Mouse (Mus musculus): ENCODE measurements at regions not wholly inside any gene's neighbourhood (a gene's known extent, or its start where the extent isn't known, plus 50 kb on each side); places are given as distances from the start of the nearest gene placed in this dataset.

DNA sequence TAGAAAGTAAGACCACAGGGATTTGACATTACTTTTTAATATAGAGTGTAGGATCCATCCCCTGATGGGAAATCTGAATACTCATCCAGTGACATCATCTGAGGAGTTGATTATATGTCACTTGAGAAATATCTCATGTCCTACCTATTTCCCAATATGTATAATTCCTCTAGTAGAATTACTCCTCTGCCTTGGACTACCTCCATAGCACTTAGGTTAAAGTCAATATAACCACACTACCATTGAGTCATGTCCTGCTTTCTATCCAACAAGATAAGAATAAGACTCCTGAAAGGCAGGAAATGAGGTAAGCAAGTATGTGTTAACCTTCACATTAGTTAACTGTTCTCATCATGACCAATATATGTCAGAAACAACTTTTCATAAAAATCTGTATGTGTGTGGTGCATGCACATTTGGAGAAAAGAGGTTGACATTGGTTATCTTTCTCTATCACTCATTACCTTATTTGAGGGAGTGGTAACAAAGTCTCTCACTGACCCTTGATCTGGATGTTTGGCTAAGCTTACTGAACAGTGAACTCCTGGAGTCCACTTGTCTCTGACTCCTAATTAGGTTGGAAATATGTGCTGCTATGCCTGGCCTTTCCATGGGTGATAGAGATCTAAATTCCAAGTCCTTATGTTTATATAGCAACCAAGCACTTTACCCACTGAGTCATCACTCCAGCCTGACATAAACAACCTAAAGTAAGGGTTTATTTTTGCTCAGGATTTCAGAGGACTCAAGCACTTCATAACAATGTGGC, 292.0 kb upstream of the Pitrm1 start:
- no peak for DNase-seq (ENCODE audit: low read depth)

- no peak for DNase-seq (ENCODE audit: low read depth)
Observed at GRCm38 (mm10) chr13:6258456-6258855, 289.5 kb upstream of the Pitrm1 start.

- no peak for DNase-seq (ENCODE audit: low read depth)
Observed at GRCm38 (mm10) chr13:6260321-6260865, 287.6 kb upstream of the Pitrm1 start.

GRCm38 (mm10) chr13:6261458-6261857, 286.5 kb upstream of the Pitrm1 start:
- no peak for DNase-seq (ENCODE audit: low read depth)

DNA sequence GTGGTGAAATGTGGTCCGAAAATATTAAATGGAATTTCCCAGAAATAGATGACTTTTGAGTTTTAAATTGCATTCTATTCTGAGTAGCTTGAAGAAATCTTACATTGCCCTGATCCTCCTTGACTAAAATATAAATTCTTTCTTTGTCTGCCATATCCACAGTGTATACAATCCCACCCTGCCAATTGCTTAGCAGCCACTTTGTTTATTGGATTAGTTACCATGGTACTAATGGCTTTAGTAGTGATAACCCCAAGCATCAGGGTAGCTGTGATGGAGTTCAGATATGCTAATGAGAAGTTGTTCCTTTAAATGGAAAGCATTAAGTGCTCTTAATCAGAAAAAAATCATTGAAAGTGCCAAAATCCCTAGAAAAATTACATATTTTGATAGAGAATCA, 277.4 kb upstream of the Pitrm1 start:
- DNase-seq (ENCODE audit: low read depth) = no peak

GRCm38 (mm10) chr13:6272932-6273331, 275.0 kb upstream of the Pitrm1 start:
- no peak for DNase-seq (ENCODE audit: low read depth)

- DNase-seq (ENCODE audit: low read depth) = no peak
Observed at GRCm38 (mm10) chr13:6280073-6280472, 267.9 kb upstream of the Pitrm1 start.

- DNase-seq (ENCODE audit: low read depth) = no peak
Observed at GRCm38 (mm10) chr13:6288109-6288508, 259.8 kb upstream of the Pitrm1 start.

GRCm38 (mm10) chr13:6292098-6292497, 255.9 kb upstream of the Pitrm1 start:
- DNase-seq (ENCODE audit: low read depth) = no peak

- DNase-seq (ENCODE audit: low read depth) = no peak
Observed at GRCm38 (mm10) chr13:6305718-6306117, 242.2 kb upstream of the Pitrm1 start.

DNA sequence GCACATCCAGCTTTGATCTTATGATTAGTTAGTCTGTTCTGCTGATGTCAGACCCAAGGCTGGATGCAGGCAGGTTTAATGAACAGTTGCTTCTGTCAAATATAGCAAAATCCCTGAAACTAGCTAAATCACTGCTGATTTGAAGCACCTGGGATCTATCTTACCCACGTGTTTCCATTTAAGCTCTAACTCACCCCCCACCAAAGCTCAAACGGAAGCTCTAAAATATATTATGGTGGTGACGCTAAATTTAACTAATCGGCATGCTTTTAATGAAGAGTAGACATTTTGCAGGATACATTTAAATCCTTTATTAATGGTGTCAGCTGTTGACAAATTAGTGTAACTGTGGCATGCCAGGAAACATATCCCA, 241.3 kb upstream of the Pitrm1 start:
- DNase-seq (ENCODE audit: low read depth) = no peak

- DNase-seq (ENCODE audit: low read depth) = no peak
Observed at GRCm38 (mm10) chr13:6306989-6307917, 240.7 kb upstream of the Pitrm1 start.

DNA sequence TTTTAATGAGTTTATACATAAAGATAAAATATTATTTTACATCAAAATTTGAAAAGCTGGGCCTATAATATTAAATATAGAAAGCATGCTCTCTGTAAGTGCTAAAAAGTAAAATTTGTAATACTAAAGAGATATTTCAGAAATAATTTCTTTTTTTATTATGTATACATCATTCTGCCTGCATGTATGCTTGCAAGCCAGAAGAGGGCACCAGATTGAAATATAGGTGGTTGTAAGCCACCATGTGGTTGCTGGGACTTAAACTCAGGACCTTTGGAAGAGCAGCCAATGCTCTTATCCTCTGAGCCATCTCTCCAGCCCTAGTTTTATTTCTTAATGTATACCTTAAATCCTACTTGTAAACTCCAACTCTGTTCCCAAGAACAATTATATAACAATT, 231.7 kb upstream of the Pitrm1 start:
- no peak for DNase-seq (ENCODE audit: low read depth)

DNA sequence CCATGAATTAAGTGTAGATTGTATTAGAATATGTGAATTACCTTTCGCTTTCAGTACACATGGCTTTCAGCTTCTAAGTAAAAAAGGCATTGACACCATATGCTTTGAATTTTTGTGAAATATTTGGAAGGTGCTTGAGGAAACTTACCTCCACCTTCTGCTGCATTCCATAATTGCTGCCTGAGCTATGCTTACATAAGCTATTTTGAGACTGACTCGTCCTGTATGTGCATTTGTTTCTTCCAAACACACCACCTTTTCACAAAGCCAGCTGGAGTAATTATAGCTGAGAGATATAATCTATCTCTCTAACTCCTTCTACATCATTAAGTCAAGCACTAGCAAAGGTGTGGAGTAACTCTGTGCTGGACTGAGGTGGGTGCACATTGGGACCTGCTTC, 224.0 kb upstream of the Pitrm1 start:
- no peak for DNase-seq (ENCODE audit: low read depth)

DNA sequence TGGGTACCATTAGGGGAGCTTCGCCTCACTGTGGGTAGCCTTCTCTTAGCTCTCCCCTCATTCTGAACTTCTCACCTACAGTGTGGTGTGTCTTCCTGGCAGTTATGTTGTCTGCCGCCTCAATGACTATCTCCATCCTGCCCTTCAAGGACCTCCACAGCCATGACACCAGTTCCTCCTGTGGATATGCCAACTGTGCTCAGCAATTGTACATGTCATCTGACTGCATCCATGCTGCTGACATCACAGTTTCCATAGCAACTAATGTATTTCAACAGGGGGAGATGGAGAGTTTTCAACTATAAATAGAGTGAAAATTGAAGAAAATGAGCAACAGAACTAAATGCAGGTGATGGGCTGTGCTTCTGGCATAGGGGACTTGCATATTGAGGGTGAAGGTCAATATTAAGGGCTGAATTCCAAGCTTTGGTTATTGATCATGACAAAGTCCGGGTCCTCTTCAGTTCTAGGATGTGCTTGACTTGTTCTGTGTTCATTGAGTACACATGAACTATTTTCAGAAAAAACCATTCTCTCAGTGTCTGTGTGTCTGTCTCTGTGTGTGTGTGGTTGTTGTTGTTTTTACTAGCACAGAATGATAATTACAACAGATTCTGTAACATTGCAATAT, 217.5 kb upstream of the Pitrm1 start:
- DNase-seq (ENCODE audit: low read depth) = no peak

GRCm38 (mm10) chr13:6340157-6340556, 207.8 kb upstream of the Pitrm1 start:
- peak; percentile 56 for DNase-seq (ENCODE audit: low read depth)

GRCm38 (mm10) chr13:6341102-6341737, 206.7 kb upstream of the Pitrm1 start:
- DNase-seq (ENCODE audit: low read depth) = no peak

GRCm38 (mm10) chr13:6365169-6365568, 182.8 kb upstream of the Pitrm1 start:
- DNase-seq (ENCODE audit: low read depth) = peak; percentile 5

- DNase-seq (ENCODE audit: low read depth) = no peak
Observed at GRCm38 (mm10) chr13:6367661-6368060, 180.3 kb upstream of the Pitrm1 start.

GRCm38 (mm10) chr13:6374570-6375173, 173.3 kb upstream of the Pitrm1 start:
- DNase-seq (ENCODE audit: low read depth) = no peak

- no peak for DNase-seq (ENCODE audit: low read depth)
Observed at GRCm38 (mm10) chr13:6377919-6378318, 170.0 kb upstream of the Pitrm1 start.
